Mouse (Mus musculus): Measurements from ENCODE around the gene Olfr513.

Olfr513 gene

DNA sequence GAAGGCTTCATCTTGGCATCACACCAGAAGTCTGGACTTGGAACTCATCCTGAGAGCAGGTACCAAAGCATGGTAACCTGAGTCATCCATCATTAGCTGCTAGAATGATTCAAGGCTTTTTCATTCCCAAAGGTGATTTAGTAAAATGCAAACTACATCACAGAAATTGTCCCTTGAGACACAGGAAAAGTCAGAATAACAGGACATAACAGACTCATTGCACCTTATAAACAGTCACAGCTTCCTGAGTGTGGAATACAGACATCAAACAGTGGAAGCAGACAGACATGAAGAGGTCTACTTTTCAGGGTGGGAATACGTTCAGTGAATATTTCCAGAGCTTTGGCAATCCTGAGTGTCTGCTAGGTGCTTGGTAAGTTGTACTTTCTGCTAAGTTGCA is at the start of gene Olfr513:
Gene Olfr513 (plus strand): TSS at position 301 of the 400 bp plus-strand sequence.
- DNase-seq (ENCODE audit: low read depth, low spot score), result no peak

DNA sequence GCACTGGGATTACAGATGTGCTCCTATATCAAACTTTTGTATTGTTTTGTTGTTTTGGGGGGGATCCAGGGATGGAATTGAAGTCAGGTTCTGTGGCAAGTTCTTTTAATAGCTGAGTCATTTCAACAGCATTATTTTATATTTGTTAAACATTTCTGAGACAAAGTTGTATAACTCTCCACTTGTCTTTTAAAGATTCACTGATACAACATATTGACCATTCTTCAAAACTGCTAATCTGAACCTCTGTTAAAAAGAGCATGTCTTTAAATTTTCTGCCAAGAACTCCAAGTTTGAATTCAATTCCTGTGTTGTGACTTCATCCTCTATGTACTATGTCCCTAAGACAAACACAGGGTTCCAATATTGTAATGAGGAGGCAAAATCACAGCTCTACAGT is 37.8 kb upstream of the Olfr513 start, which contains the start of gene Olfr512:
Gene Olfr512 (plus strand): TSS at position 301 of the 400 bp plus-strand sequence.
- no peak for DNase-seq (ENCODE audit: low read depth, low spot score)

DNA sequence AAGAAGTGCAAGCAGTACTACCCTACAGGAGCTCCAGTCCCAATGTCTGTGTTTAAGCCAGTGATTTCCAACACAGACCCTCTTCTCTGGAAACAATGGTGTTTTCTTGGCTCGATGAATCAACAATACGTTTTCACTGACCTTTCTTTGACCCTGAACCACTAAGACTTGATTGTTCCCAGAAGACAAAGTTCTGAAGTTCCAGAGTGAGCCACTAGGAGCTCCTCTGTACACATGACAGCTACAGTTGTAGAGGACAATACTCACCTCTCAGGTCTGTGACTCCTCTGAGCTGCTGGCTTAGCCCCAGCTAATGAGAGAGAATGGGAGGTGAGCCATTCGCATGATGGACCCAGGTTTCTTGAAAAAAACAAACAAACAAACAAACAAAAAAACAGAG is 9.6 kb downstream of the Olfr513 start:
- DNase-seq (ENCODE audit: low read depth, low spot score), result peak; percentile 87

DNA sequence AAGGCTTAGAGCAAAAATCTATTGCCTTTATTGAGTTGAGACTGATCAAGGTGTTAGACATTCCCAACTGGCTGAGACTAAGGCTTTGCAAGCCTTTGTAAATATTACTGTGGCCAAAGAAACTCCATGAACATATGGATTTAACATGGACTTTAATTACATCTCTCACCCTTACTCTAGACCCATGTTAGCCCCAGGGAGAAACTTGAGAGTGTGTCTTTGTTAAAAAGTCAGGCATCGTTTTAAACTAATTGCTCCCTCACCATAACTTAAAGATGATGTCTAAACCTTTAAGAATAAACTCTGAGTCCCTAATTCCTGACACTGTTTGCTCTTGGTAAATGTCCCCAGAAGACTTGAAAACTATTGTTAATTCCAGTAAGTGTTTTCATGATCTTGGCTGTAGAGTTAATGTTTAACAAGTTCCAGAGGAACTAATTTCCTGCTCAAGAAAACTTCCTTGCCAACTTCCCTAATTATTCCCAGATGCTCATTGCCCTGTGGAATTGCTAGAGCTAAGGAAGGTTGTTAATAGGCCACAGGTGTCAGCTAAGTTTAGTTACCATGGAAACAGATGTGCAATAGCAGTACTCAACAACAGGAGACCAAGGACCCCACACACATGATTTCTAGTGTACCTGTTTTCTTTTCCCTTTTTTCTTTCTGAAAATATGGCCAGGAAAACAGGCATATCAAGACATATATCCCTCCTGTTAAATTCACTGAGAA is 46.6 kb downstream of the Olfr513 start:
- DNase-seq (ENCODE audit: low read depth, low spot score), result no peak
